Mouse (Mus musculus): Measurements from ENCODE around the gene Mad1l1. TPM values are rescaled to one million over a fixed set of nuclear protein-coding genes. Genes with fewer than 3 reads are reported as not detected.
"Not testable (repeated sequence)": the region's sequence is repeated elsewhere in the genome, so short reads cannot be mapped to it uniquely, and the experiment has no call there.

Mad1l1 gene
- polyA plus RNA-seq (2015; fragmentation: Nextera tagmentation; extraction: Ambion mirVana) = 33.2 and 34.1 TPM in 2 replicates

- Histone ChIP-seq H3K9ac (peak within 1 kb of the TSS; percentile 98), H3K36me3 (peaks cover 7% of the 10 kb centered on the region), H3K27ac (peak within 1 kb of the TSS; percentile 83), H3K4me1 (replicated peaks) (peaks cover 26% of the 10 kb centered on the region), H3K4me3 (peak within 1 kb of the TSS; percentile 95), H3K27me3 (no peaks in the 10 kb centered on the region), H3K9me3 (no peaks in the 10 kb centered on the region), H3K4me2 (peak within 1 kb of the TSS; percentile 84)
- peak; percentile 91 for ATAC-seq (ENCODE audit: low FRiP score)
- WGBS = under 1% methylated on average over 58 of the region's 60 CpGs
Measured at GRCm38 (mm10) chr5:140321042-140321755, at the start of gene Mad1l1, which contains the start of gene Nudt1. TSS of gene Mad1l1 (minus strand) at chr5:140321552. TSS of gene Nudt1 (plus strand) at chr5:140321656.

DNA sequence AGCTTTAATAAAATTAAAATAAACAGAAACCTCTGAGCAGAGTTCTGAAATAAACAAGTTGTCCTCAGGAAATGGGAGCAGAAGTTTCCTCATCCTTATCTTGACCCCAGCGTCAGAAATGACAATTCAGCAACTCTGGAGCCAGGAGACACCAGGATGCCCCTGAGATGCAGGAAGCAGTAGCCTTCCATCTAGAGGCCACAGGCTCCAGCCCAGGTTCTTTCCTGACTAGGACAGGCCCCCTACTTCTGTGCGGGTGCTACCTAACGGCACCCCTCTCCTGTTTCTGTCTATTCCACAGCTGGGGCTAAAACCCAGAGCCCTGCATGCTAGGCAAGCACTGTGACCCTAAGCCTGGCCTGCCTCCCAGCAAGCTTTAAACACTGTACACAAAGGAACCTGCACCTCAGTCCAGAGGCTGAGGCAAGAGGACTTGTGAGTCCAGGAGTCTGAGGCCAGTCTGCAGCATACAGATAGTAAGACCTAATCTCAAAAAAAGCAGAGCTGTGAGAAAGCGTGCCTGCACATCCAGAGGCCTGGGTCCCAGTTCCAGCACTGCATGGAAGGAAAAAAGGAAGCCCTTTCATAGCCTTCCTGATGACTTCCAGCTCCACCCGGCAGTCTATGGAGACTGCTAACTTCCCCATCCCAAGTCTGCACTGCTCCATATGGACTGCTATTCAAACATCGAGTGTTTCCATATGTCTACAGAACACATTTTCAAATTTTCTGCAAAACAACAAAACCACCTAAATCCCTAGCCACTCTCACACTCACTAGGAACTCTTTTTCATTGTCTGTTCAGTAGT lies 49.3 kb upstream of the Mad1l1 start:
- WGBS = 89% methylated on average over 6 of the region's 6 CpGs
- H3K4me2 ChIP-seq = no peak overlapping the region

GRCm38 (mm10) chr5:140369466-140369865 lies 48.1 kb upstream of the Mad1l1 start:
- Histone ChIP-seq H3K27ac (no peak overlapping the region), H3K36me3 (no peaks in the 10 kb centered on the region), H3K4me3 (no peak overlapping the region), H3K9me3 (no peaks in the 10 kb centered on the region), H3K27me3 (no peaks in the 10 kb centered on the region), H3K4me1 (replicated peaks) (peaks cover 8% of the 10 kb centered on the region), H3K9ac (no peak overlapping the region), H3K4me2 (no peak overlapping the region)
- WGBS = 93% methylated on average over 2 of the region's 2 CpGs
- ATAC-seq (ENCODE audit: low FRiP score) = no peak

More for the DNA sequence above, 49.3 kb upstream of the Mad1l1 start:
- no peaks in the 10 kb centered on the region for H3K9me3 ChIP-seq
- ATAC-seq (ENCODE audit: low FRiP score) = no peak
- H3K9ac ChIP-seq = no peak overlapping the region
- no peaks in the 10 kb centered on the region for H3K27me3 ChIP-seq
- no peaks in the 10 kb centered on the region for H3K36me3 ChIP-seq
- no peak overlapping the region for H3K27ac ChIP-seq
- peaks cover 10% of the 10 kb centered on the region for H3K4me1 ChIP-seq (replicated peaks)
- no peak overlapping the region for H3K4me3 ChIP-seq

- Histone ChIP-seq H3K27me3 (no peaks in the 10 kb centered on the region), H3K9ac (no peak overlapping the region), H3K4me1 (replicated peaks) (peaks cover 3% of the 10 kb centered on the region; the same call in 1 of the 2 replicates), H3K36me3 (no peaks in the 10 kb centered on the region), H3K9me3 (no peaks in the 10 kb centered on the region), H3K4me2 (no peak overlapping the region), H3K4me3 (no peak overlapping the region), H3K27ac (no peak overlapping the region)
- no peak for ATAC-seq (ENCODE audit: low FRiP score)
- WGBS = 92% methylated on average over 4 of the region's 4 CpGs
Measured at GRCm38 (mm10) chr5:140368926-140369325, 47.6 kb upstream of the Mad1l1 start.

DNA sequence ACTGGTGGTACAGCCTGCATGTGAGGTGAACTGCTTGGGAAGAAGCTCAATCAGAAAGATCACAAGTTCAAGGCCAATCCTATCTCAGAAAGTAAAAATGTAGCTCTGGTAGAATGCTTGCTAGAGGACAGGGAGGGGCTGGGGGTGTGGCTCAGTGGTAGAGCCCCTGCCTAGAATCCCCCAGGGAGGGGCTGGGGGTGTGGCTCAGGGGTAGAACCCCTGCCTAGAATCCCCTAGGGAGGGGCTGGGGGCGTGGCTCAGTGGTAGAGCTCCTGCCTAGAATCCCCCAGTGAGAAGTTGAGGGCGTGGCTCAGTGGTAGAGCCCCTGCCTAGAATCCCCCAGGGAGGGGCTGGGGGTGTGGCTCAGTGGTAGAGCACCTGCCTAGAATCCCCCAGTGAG lies 46.8 kb upstream of the Mad1l1 start:
- H3K36me3 ChIP-seq; H3K4me1 ChIP-seq (replicated peaks); H3K9ac ChIP-seq; H3K9me3 ChIP-seq; ATAC-seq (ENCODE audit: low FRiP score); H3K4me2 ChIP-seq; H3K27me3 ChIP-seq; H3K27ac ChIP-seq; H3K4me3 ChIP-seq: not testable (repeated sequence)
- WGBS = 88% methylated on average over 2 of the region's 2 CpGs

GRCm38 (mm10) chr5:140364415-140364814 lies 43.1 kb upstream of the Mad1l1 start:
- 95% methylated on average over 5 of the region's 5 CpGs for WGBS
- peaks cover 5% of the 10 kb centered on the region; the same call in 1 of the 2 replicates for H3K36me3 ChIP-seq
- no peaks in the 10 kb centered on the region for H3K27me3 ChIP-seq
- H3K9ac ChIP-seq = no peak overlapping the region
- ATAC-seq (ENCODE audit: low FRiP score) = no peak
- H3K9me3 ChIP-seq = no peaks in the 10 kb centered on the region
- no peak overlapping the region for H3K27ac ChIP-seq
- H3K4me3 ChIP-seq = no peak overlapping the region
- no peaks in the 10 kb centered on the region for H3K4me1 ChIP-seq (replicated peaks)
- H3K4me2 ChIP-seq = no peak overlapping the region

DNA sequence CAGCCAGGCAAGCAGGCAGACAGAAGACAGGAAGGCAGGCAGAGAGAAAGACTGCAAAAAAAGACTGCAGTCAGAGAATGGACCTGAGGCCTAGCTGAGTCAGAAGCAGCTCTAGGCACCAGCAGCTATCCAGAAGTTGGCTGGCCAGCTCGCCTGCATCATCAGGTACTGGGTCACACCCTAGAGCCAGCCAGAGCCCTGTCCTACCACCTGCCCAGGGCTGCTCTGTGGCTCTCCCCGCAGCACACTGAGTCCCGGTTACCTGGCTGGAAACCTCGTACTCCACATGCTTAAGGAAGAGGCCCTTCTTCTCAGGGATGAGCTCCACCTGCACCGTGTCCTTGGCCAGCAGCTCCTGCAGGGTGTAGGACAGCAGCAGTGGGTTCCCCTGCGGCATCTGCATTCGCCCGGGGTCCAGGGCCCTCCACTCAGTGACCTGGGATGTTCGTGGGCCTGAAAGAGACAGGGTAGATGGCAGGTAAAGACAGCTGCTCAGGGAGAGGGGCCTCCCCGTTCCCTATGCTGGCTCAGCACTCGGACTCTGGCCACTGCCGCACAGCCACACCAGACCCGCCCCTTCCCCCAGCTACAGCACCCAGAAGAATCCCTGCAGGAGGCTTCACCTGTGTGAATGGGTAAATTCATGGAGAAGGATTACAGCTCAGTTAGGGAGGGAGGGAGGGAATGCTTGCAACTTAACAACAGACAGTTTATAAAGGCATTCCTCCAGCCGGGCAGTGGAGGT lies 38.8 kb upstream of the Mad1l1 start:
- Histone ChIP-seq H3K27me3 (no peaks in the 10 kb centered on the region), H3K4me2 (no peak overlapping the region), H3K36me3 (peaks cover 35% of the 10 kb centered on the region), H3K4me1 (replicated peaks) (no peaks in the 10 kb centered on the region), H3K9me3 (no peaks in the 10 kb centered on the region), H3K27ac (no peak overlapping the region), H3K4me3 (no peak overlapping the region), H3K9ac (0 out of 2 replicates have a peak overlapping the region, but pooled peaks have one; percentile 30)
- WGBS = 84% methylated on average over 14 of the region's 14 CpGs
- ATAC-seq (ENCODE audit: low FRiP score) = no peak

DNA sequence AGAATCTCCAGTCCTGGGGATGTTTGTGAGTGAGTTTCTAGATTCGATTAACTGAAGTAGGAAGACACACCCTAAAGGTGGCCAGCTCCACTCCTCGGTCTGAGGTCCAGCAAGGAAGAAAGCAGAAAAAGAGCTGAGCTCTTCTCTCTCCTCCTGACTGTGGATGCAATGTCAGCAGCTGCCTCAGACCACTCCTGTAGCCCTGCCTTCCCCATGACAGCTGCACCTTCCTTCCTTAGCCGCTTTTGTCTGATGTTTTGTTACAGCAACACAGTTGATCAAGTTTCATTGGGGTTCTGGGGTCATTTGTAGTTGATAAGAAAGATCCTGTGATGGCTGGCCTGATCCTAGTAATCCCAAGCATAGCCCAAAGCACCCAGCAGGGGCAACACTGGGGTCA lies 36.1 kb upstream of the Mad1l1 start:
- WGBS = 95% methylated on average over 3 of the region's 3 CpGs
- H3K4me1 ChIP-seq (replicated peaks) = no peaks in the 10 kb centered on the region
- peaks cover 62% of the 10 kb centered on the region for H3K36me3 ChIP-seq
- H3K27me3 ChIP-seq = no peaks in the 10 kb centered on the region
- H3K4me2 ChIP-seq = no peak overlapping the region
- no peak overlapping the region for H3K9ac ChIP-seq
- H3K27ac ChIP-seq = no peak overlapping the region
- no peak for ATAC-seq (ENCODE audit: low FRiP score)
- H3K4me3 ChIP-seq = no peak overlapping the region
- H3K9me3 ChIP-seq = no peaks in the 10 kb centered on the region

GRCm38 (mm10) chr5:140355934-140356333 lies 34.6 kb upstream of the Mad1l1 start:
- Histone ChIP-seq H3K36me3 (peaks cover 77% of the 10 kb centered on the region), H3K4me2 (no peak overlapping the region), H3K27ac (no peak overlapping the region), H3K4me3 (no peak overlapping the region), H3K27me3 (no peaks in the 10 kb centered on the region), H3K9ac (no peak overlapping the region), H3K9me3 (no peaks in the 10 kb centered on the region), H3K4me1 (replicated peaks) (no peaks in the 10 kb centered on the region)
- ATAC-seq (ENCODE audit: low FRiP score) = no peak
- 81% methylated on average over 11 of the region's 11 CpGs for WGBS

GRCm38 (mm10) chr5:140352352-140352751 lies 31.0 kb upstream of the Mad1l1 start:
- Histone ChIP-seq H3K4me2 (no peak overlapping the region), H3K4me3 (no peak overlapping the region), H3K27ac (no peak overlapping the region), H3K9ac (no peak overlapping the region), H3K4me1 (replicated peaks) (no peaks in the 10 kb centered on the region), H3K36me3 (peaks cover 70% of the 10 kb centered on the region), H3K27me3 (no peaks in the 10 kb centered on the region), H3K9me3 (no peaks in the 10 kb centered on the region)
- WGBS = 98% methylated on average over 6 of the region's 6 CpGs
- no peak for ATAC-seq (ENCODE audit: low FRiP score)

GRCm38 (mm10) chr5:140350731-140351497 lies 29.6 kb upstream of the Mad1l1 start:
- Histone ChIP-seq H3K36me3 (peaks cover 71% of the 10 kb centered on the region), H3K9me3 (no peaks in the 10 kb centered on the region), H3K4me1 (replicated peaks) (no peaks in the 10 kb centered on the region), H3K4me2 (no peak overlapping the region), H3K9ac (no peak overlapping the region), H3K27ac (no peak overlapping the region), H3K4me3 (no peak overlapping the region), H3K27me3 (no peaks in the 10 kb centered on the region)
- WGBS = 96% methylated on average over 8 of the region's 8 CpGs
- no peak for ATAC-seq (ENCODE audit: low FRiP score)

Measured in hindbrain, embryonic 13.5 days (tissue).